ENCODE assay signal across 17 mouse cellular contexts in genomic region chr13:104623130-104623891, GRCm38 (mm10).
DNase-seq lines count a peak whose midpoint lies in the region; ATAC-seq lines count a peak whose summit lies in the region.
"Had no signal": no experiment of that assay in that cellular context is flagged by ENCODE, and none has a peak within 500 bp of the region (broad histone marks: within the 10 kb centered on the region; RNA-seq: fewer than 3 reads in every experiment).

No protein-coding gene starts in this region.

- peaks cover 2% of the 10 kb centered on the region; the same call in 1 of the 2 replicates for H3K4me1 ChIP-seq in embryonic facial prominence, embryonic 14.5 days (ENCODE audit: control insufficient read depth, insufficient read depth, low read length)
- peaks cover 6% of the 10 kb centered on the region; the same call in 1 of the 2 replicates for H3K4me1 ChIP-seq in limb, embryonic 13.5 days
- H3K4me1 ChIP-seq: limb, embryonic 15.5 days had no signal

- no peak overlapping the region for H3K27ac ChIP-seq in embryonic facial prominence, embryonic 14.5 days (replicated peaks; ENCODE audit: low read depth, low read length)
- no peak overlapping the region for H3K27ac ChIP-seq in limb, embryonic 13.5 days
- H3K27ac ChIP-seq: forebrain, embryonic 13.5 days; heart, adult 2 months; left cerebral cortex, adult 2 months; limb, embryonic 15.5 days; neural tube, embryonic 13.5 days had no signal

- H3K4me2 ChIP-seq in embryonic facial prominence, embryonic 14.5 days (ENCODE audit: low read depth, low read length), result no peak overlapping the region
- no peak overlapping the region for H3K4me2 ChIP-seq in limb, embryonic 13.5 days (replicated peaks)
- H3K4me2 ChIP-seq: forebrain, embryonic 13.5 days; limb, embryonic 15.5 days; midbrain, embryonic 11.5 days; neural tube, embryonic 13.5 days had no signal

- H3K9me3 ChIP-seq in embryonic facial prominence, embryonic 14.5 days (ENCODE audit: control insufficient read depth, low read length), result no peaks in the 10 kb centered on the region
- H3K9me3 ChIP-seq in limb, embryonic 13.5 days, result no peaks in the 10 kb centered on the region
- H3K9me3 ChIP-seq: forebrain, embryonic 13.5 days; limb, embryonic 15.5 days; neural tube, embryonic 13.5 days had no signal

- H3K27me3 ChIP-seq in embryonic facial prominence, embryonic 14.5 days (replicated peaks; ENCODE audit: control insufficient read depth, insufficient read depth, low read length), result no peaks in the 10 kb centered on the region
- H3K27me3 ChIP-seq in limb, embryonic 13.5 days, result no peaks in the 10 kb centered on the region
- H3K27me3 ChIP-seq: forebrain, embryonic 13.5 days; limb, embryonic 15.5 days; neural tube, embryonic 13.5 days had no signal

- DNase-seq in 3T3-L1 (ENCODE audit: low read depth, low spot score), result peak; percentile 36
- DNase-seq in CD4-positive helper T cell, adult 2 months (ENCODE audit: low read depth, low spot score), result peak; percentile 61
- peak; percentile 54 for DNase-seq in embryonic facial prominence, embryonic 14.5 days (ENCODE audit: low spot score)
- no peak for DNase-seq in B cell, adult 2 months
- no peak for DNase-seq in ovary, postnatal 14 days (ENCODE audit: low spot score)
- no peak for DNase-seq in layer of hippocampus, postnatal 10 days (ENCODE audit: low spot score in 2 of 2)
- DNase-seq: cerebellum, adult 8-10 months; heart, adult 2 months; liver, postnatal 0 days; right cerebral cortex, postnatal 25 days had no signal

- H3K36me3 ChIP-seq in embryonic facial prominence, embryonic 14.5 days (ENCODE audit: control insufficient read depth, insufficient read depth, low read length), result 0 out of 2 replicates have a peak, but pooled peaks cover 4% of the 10 kb centered on the region
- H3K36me3 ChIP-seq in limb, embryonic 13.5 days, result no peaks in the 10 kb centered on the region
- H3K36me3 ChIP-seq: limb, embryonic 15.5 days had no signal

- H3K4me3 ChIP-seq in embryonic facial prominence, embryonic 14.5 days (ENCODE audit: low read depth, low read length), result no peak overlapping the region
- no peak overlapping the region for H3K4me3 ChIP-seq in limb, embryonic 13.5 days
- H3K4me3 ChIP-seq: forebrain, embryonic 13.5 days; heart, adult 2 months; left cerebral cortex, adult 2 months; limb, embryonic 15.5 days; neural tube, embryonic 13.5 days had no signal

- 64% methylated on average over 12 of the region's 12 CpGs for WGBS in embryonic facial prominence, embryonic 14.5 days
- 67% methylated on average over 12 of the region's 12 CpGs for WGBS in limb, embryonic 13.5 days

- ATAC-seq in embryonic facial prominence, embryonic 14.5 days (ENCODE audit: low read depth), result peak; percentile 80; the same call in 1 of the 2 replicates
- ATAC-seq in limb, embryonic 13.5 days (ENCODE audit: low FRiP score, low read depth), result peak; percentile 48; the same call in 1 of the 2 replicates
- ATAC-seq: forebrain, embryonic 13.5 days; intestine, embryonic 16.5 days had no signal

- H3K9ac ChIP-seq in embryonic facial prominence, embryonic 14.5 days (ENCODE audit: low read depth, low read length), result no peak overlapping the region
- H3K9ac ChIP-seq in limb, embryonic 13.5 days, result no peak overlapping the region
- H3K9ac ChIP-seq: forebrain, embryonic 13.5 days; limb, embryonic 15.5 days; liver, postnatal 0 days; neural tube, embryonic 13.5 days had no signal

Comparison
In these comparisons a context has a peak if more than half of its experiments do, and no peak if none do; other contexts are left out.
1. DNase-seq: peak in 3T3-L1 (single experiment), CD4-positive helper T cell, adult 2 months (single experiment) and embryonic facial prominence, embryonic 14.5 days (single experiment); none in B cell, adult 2 months (0 of 2), ovary, postnatal 14 days (single experiment) and layer of hippocampus, postnatal 10 days (0 of 2).